Mouse (Mus musculus): Measurements from ENCODE around the gene Hist1h2br.
"Not testable (repeated sequence)": the region's sequence is repeated elsewhere in the genome, so short reads cannot be mapped to it uniquely, and the experiment has no call there.

Hist1h2br gene

GRCm38 (mm10) chr13:21833461-21833860, at the start of gene Hist1h2br, which contains the start of gene Hist1h2ap:
Hist1h2br (plus strand) TSS chr13:21833743.
Hist1h2ap (minus strand) TSS chr13:21833507.
- in situ Hi-C loops (cut with MseI, MboI): not testable (repeated sequence)

GRCm38 (mm10) chr13:21784311-21784710, 49.2 kb upstream of the Hist1h2br start:
- in situ Hi-C loops (cut with MseI, MboI): no loop called here

- in situ Hi-C loops (cut with MseI, MboI): no loop called here
These were observed 47.2 kb upstream of the Hist1h2br start for GRCm38 (mm10) chr13:21786189-21786898.

GRCm38 (mm10) chr13:21786899-21787629, 46.5 kb upstream of the Hist1h2br start, which contains the start of the genes Hist1h2an and Hist1h2bp:
Hist1h2an (minus strand) TSS chr13:21787218.
Hist1h2bp (plus strand) TSS chr13:21787461.
- in situ Hi-C loops (cut with MseI, MboI): not testable (repeated sequence)

- in situ Hi-C loops (cut with MseI, MboI): no loop called here
These were observed 45.6 kb upstream of the Hist1h2br start for GRCm38 (mm10) chr13:21787760-21788593.

GRCm38 (mm10) chr13:21789925-21790324, 43.6 kb upstream of the Hist1h2br start:
- in situ Hi-C loops (cut with MseI, MboI): no loop called here

- in situ Hi-C loops (cut with MseI, MboI): no loop called here
These were observed 42.8 kb upstream of the Hist1h2br start for GRCm38 (mm10) chr13:21790601-21791283.

GRCm38 (mm10) chr13:21795584-21795983, 38.0 kb upstream of the Hist1h2br start:
- in situ Hi-C loops (cut with MseI, MboI): no loop called here

- in situ Hi-C loops (cut with MseI, MboI): not testable (repeated sequence)
These were observed 36.4 kb upstream of the Hist1h2br start for GRCm38 (mm10) chr13:21797163-21797562.

GRCm38 (mm10) chr13:21803058-21803457, 30.5 kb upstream of the Hist1h2br start:
- in situ Hi-C loops (cut with MseI, MboI): not testable (repeated sequence)

GRCm38 (mm10) chr13:21810073-21810472, 23.5 kb upstream of the Hist1h2br start, which contains the start of the genes Hist1h2bq and Hist1h2ao:
Hist1h2bq (minus strand) TSS chr13:21810197.
Hist1h2ao (plus strand) TSS chr13:21810465.
- in situ Hi-C loops (cut with MseI, MboI): not testable (repeated sequence)

GRCm38 (mm10) chr13:21811074-21811473, 22.5 kb upstream of the Hist1h2br start:
- in situ Hi-C loops (cut with MseI, MboI): not testable (repeated sequence)

GRCm38 (mm10) chr13:21811539-21811938, 22.0 kb upstream of the Hist1h2br start, which contains the start of gene Hist1h4m:
Hist1h4m (plus strand) TSS chr13:21811746.
- in situ Hi-C loops (cut with MseI, MboI): not testable (repeated sequence)

- in situ Hi-C loops (cut with MseI, MboI): not testable (repeated sequence)
These were observed 21.5 kb upstream of the Hist1h2br start for GRCm38 (mm10) chr13:21812092-21812491.

- in situ Hi-C loops (cut with MseI, MboI): not testable (repeated sequence)
These were observed 13.3 kb upstream of the Hist1h2br start for GRCm38 (mm10) chr13:21820082-21820890.

GRCm38 (mm10) chr13:21828511-21828910, 5.0 kb upstream of the Hist1h2br start:
- in situ Hi-C loops (cut with MseI, MboI): no loop called here

GRCm38 (mm10) chr13:21830344-21830743, 3.2 kb upstream of the Hist1h2br start:
- in situ Hi-C loops (cut with MseI, MboI): no loop called here

GRCm38 (mm10) chr13:21831418-21832394, 1.8 kb upstream of the Hist1h2br start, which contains the start of gene Hist1h4n:
Hist1h4n (minus strand) TSS chr13:21832196.
- in situ Hi-C loops (cut with MseI, MboI): not testable (repeated sequence)

- in situ Hi-C loops (cut with MseI, MboI): not testable (repeated sequence)
These were observed 7.0 kb downstream of the Hist1h2br start for GRCm38 (mm10) chr13:21840508-21840907.

Measured in mouse trophoblast stem cell (cell line).